Mouse (Mus musculus): Measurements from ENCODE around the gene Ptprs.
A peak's percentile ranks its signal among the peaks of the same experiment; 100 is the strongest.

Gene Ptprs

GRCm38 (mm10) chr17:56490438-56491152 is 14.3 kb upstream of the Ptprs start:
- no peak for DNase-seq (ENCODE audit: low read depth, low spot score)

GRCm38 (mm10) chr17:56488028-56488427 is 11.7 kb upstream of the Ptprs start:
- DNase-seq (ENCODE audit: low read depth, low spot score): no peak

- DNase-seq (ENCODE audit: low read depth, low spot score): no peak
These were observed 11.2 kb upstream of the Ptprs start for GRCm38 (mm10) chr17:56487441-56487888.

- DNase-seq (ENCODE audit: low read depth, low spot score): no peak
These were observed 9.6 kb upstream of the Ptprs start for GRCm38 (mm10) chr17:56485926-56486325.

- DNase-seq (ENCODE audit: low read depth, low spot score): no peak
These were observed 8.8 kb upstream of the Ptprs start for GRCm38 (mm10) chr17:56485118-56485517.

- DNase-seq (ENCODE audit: low read depth, low spot score): no peak
These were observed 6.4 kb upstream of the Ptprs start for GRCm38 (mm10) chr17:56482671-56483070.

- peak; percentile 69 for DNase-seq (ENCODE audit: low read depth, low spot score)
These were observed 3.1 kb upstream of the Ptprs start for GRCm38 (mm10) chr17:56479358-56479757.

- no peak for DNase-seq (ENCODE audit: low read depth, low spot score)
These were observed 1.9 kb upstream of the Ptprs start for GRCm38 (mm10) chr17:56478191-56478611.

GRCm38 (mm10) chr17:56477191-56477818 is 1.0 kb upstream of the Ptprs start:
- no peak for DNase-seq (ENCODE audit: low read depth, low spot score)

GRCm38 (mm10) chr17:56475584-56476401 is 490 bp downstream of the Ptprs start:
- DNase-seq (ENCODE audit: low read depth, low spot score): no peak

- no peak for DNase-seq (ENCODE audit: low read depth, low spot score)
These were observed 1.3 kb downstream of the Ptprs start for GRCm38 (mm10) chr17:56474831-56475581.

- no peak for DNase-seq (ENCODE audit: low read depth, low spot score)
These were observed 1.9 kb downstream of the Ptprs start for GRCm38 (mm10) chr17:56474311-56474830.

GRCm38 (mm10) chr17:56473611-56473905 is 2.7 kb downstream of the Ptprs start:
- no peak for DNase-seq (ENCODE audit: low read depth, low spot score)

- DNase-seq (ENCODE audit: low read depth, low spot score): no peak
These were observed 3.3 kb downstream of the Ptprs start for GRCm38 (mm10) chr17:56472733-56473610.

- DNase-seq (ENCODE audit: low read depth, low spot score): no peak
These were observed 4.2 kb downstream of the Ptprs start for GRCm38 (mm10) chr17:56472121-56472520.

GRCm38 (mm10) chr17:56471136-56471535 is 5.1 kb downstream of the Ptprs start:
- DNase-seq (ENCODE audit: low read depth, low spot score): no peak

GRCm38 (mm10) chr17:56470571-56470970 is 5.7 kb downstream of the Ptprs start:
- no peak for DNase-seq (ENCODE audit: low read depth, low spot score)

GRCm38 (mm10) chr17:56470001-56470436 is 6.3 kb downstream of the Ptprs start:
- DNase-seq (ENCODE audit: low read depth, low spot score): no peak

- no peak for DNase-seq (ENCODE audit: low read depth, low spot score)
These were observed 7.0 kb downstream of the Ptprs start for GRCm38 (mm10) chr17:56469275-56469674.

- no peak for DNase-seq (ENCODE audit: low read depth, low spot score)
These were observed 7.4 kb downstream of the Ptprs start for GRCm38 (mm10) chr17:56468870-56469269.

GRCm38 (mm10) chr17:56468380-56468779 is 7.9 kb downstream of the Ptprs start:
- DNase-seq (ENCODE audit: low read depth, low spot score): no peak
